Mouse (Mus musculus): Measurements from ENCODE around the gene Ets2. TPM values are rescaled to one million over a fixed set of nuclear protein-coding genes. Genes with fewer than 3 reads are reported as not detected.

Ets2 gene
- polyA plus RNA-seq, 1 experiment from 2014 or later, result 13.5 TPM

GRCm38 (mm10) chr16:95668151-95668993 lies 33.5 kb upstream of the Ets2 start:
- DNase-seq (no peak), ATAC-seq (peak; percentile 60; the same call in 1 of the 2 replicates)
- 51% methylated on average over 19 of the region's 19 CpGs for WGBS (ENCODE audit: insufficient replicate concordance)
- Histone ChIP-seq H3K4me1 (ENCODE audit: insufficient read depth) (peaks cover 4% of the 10 kb centered on the region; the same call in 1 of the 2 replicates), H3K27me3 (ENCODE audit: insufficient read depth, low read length) (no peaks in the 10 kb centered on the region), H3K9me3 (ENCODE audit: low read length) (no peaks in the 10 kb centered on the region), H3K4me2 (ENCODE audit: low read depth, low read length) (peak overlapping the region; percentile 15), H3K4me3 (ENCODE audit: low read depth, low read length) (no peak overlapping the region), H3K27ac (ENCODE audit: low read depth) (no peak overlapping the region), H3K36me3 (replicated peaks; ENCODE audit: insufficient read depth, low read length) (no peaks in the 10 kb centered on the region), H3K9ac (replicated peaks) (no peak overlapping the region)
- TF ChIP-seq EP300 (IDR thresholded peaks at IDR 0.05; ENCODE audit: low read depth) (no peak), CTCF (IDR thresholded peaks at IDR 0.05; ENCODE audit: low read depth) (no peak)

- no peak for DNase-seq
- no peaks in the 10 kb centered on the region for H3K27me3 ChIP-seq (ENCODE audit: insufficient read depth, low read length)
- peak; percentile 43; the same call in 1 of the 2 replicates for ATAC-seq
- no peak overlapping the region for H3K9ac ChIP-seq (replicated peaks)
- peak overlapping the region; percentile 39 for H3K4me2 ChIP-seq (ENCODE audit: low read depth, low read length)
- WGBS (ENCODE audit: insufficient replicate concordance), result 48% methylated on average over 5 of the region's 5 CpGs
- TF ChIP-seq CTCF (IDR thresholded peaks at IDR 0.05; ENCODE audit: low read depth) (no peak), EP300 (IDR thresholded peaks at IDR 0.05; ENCODE audit: low read depth) (no peak)
- no peak overlapping the region for H3K4me3 ChIP-seq (ENCODE audit: low read depth, low read length)
- no peak overlapping the region for H3K27ac ChIP-seq (ENCODE audit: low read depth)
- peaks cover 2% of the 10 kb centered on the region; the same call in 1 of the 2 replicates for H3K4me1 ChIP-seq (ENCODE audit: insufficient read depth)
- no peaks in the 10 kb centered on the region for H3K36me3 ChIP-seq (replicated peaks; ENCODE audit: insufficient read depth, low read length)
- H3K9me3 ChIP-seq (ENCODE audit: low read length), result no peaks in the 10 kb centered on the region
These were observed 27.4 kb upstream of the Ets2 start for GRCm38 (mm10) chr16:95674452-95674921.

GRCm38 (mm10) chr16:95675212-95675611 lies 26.7 kb upstream of the Ets2 start:
- H3K9me3 ChIP-seq (ENCODE audit: low read length), result no peaks in the 10 kb centered on the region
- no peak overlapping the region for H3K27ac ChIP-seq (ENCODE audit: low read depth)
- DNase-seq (no peak), ATAC-seq (no peak)
- H3K4me1 ChIP-seq (ENCODE audit: insufficient read depth), result peaks cover 2% of the 10 kb centered on the region; the same call in 1 of the 2 replicates
- TF ChIP-seq CTCF (IDR thresholded peaks at IDR 0.05; ENCODE audit: low read depth) (no peak), EP300 (IDR thresholded peaks at IDR 0.05; ENCODE audit: low read depth) (no peak)
- no peak overlapping the region for H3K4me3 ChIP-seq (ENCODE audit: low read depth, low read length)
- no peaks in the 10 kb centered on the region for H3K36me3 ChIP-seq (replicated peaks; ENCODE audit: insufficient read depth, low read length)
- no peak overlapping the region for H3K9ac ChIP-seq (replicated peaks)
- H3K27me3 ChIP-seq (ENCODE audit: insufficient read depth, low read length), result no peaks in the 10 kb centered on the region
- H3K4me2 ChIP-seq (ENCODE audit: low read depth, low read length), result no peak overlapping the region
- WGBS (ENCODE audit: insufficient replicate concordance), result 73% methylated on average over 11 of the region's 11 CpGs

GRCm38 (mm10) chr16:95676668-95677067 lies 25.2 kb upstream of the Ets2 start:
- Histone ChIP-seq H3K9ac (replicated peaks) (no peak overlapping the region), H3K36me3 (replicated peaks; ENCODE audit: insufficient read depth, low read length) (no peaks in the 10 kb centered on the region), H3K27ac (ENCODE audit: low read depth) (no peak overlapping the region), H3K27me3 (ENCODE audit: insufficient read depth, low read length) (no peaks in the 10 kb centered on the region), H3K4me3 (ENCODE audit: low read depth, low read length) (no peak overlapping the region), H3K4me2 (ENCODE audit: low read depth, low read length) (no peak overlapping the region), H3K9me3 (ENCODE audit: low read length) (no peaks in the 10 kb centered on the region), H3K4me1 (ENCODE audit: insufficient read depth) (peaks cover 2% of the 10 kb centered on the region; the same call in 1 of the 2 replicates)
- peak; percentile 80 for ATAC-seq
- DNase-seq, result no peak
- TF ChIP-seq EP300 (IDR thresholded peaks at IDR 0.05; ENCODE audit: low read depth), result no peak
- TF ChIP-seq CTCF (IDR thresholded peaks at IDR 0.05; ENCODE audit: low read depth), result no peak
- 69% methylated on average over 3 of the region's 3 CpGs for WGBS (ENCODE audit: insufficient replicate concordance)

DNA sequence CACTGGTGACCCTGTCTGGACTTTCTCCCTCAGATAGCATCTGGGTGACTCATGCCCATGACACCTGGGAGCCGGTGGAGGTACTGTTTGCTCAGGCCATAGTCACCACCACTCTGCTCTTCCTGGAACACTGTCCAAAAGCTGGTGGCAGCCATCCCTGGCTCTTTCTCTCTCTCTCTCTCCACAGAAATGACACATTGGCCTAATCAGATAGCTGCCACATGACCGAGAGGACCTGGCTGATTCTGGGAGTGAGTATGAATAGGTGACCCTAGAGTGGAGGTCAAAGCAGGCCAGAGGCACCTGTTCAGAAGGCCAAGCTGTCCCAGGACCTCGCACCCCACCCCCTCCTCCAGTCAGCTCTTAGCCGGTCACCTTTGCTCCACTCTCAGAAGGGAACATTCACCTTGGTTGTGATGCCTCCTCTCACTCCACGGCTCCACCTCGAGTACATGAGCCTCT lies 19.4 kb upstream of the Ets2 start:
- ATAC-seq, result peak; percentile 95
- H3K27ac ChIP-seq (ENCODE audit: low read depth), result peak overlapping the region; percentile 89
- H3K9me3 ChIP-seq (ENCODE audit: low read length), result no peaks in the 10 kb centered on the region
- H3K4me3 ChIP-seq (ENCODE audit: low read depth, low read length), result no peak overlapping the region
- no peaks in the 10 kb centered on the region for H3K27me3 ChIP-seq (ENCODE audit: insufficient read depth, low read length)
- peak; percentile 65 for TF ChIP-seq EP300 (IDR thresholded peaks at IDR 0.05; ENCODE audit: low read depth)
- TF ChIP-seq CTCF (IDR thresholded peaks at IDR 0.05; ENCODE audit: low read depth), result no peak
- H3K4me1 ChIP-seq (ENCODE audit: insufficient read depth), result peaks cover 10% of the 10 kb centered on the region
- WGBS (ENCODE audit: insufficient replicate concordance), result 58% methylated on average over 6 of the region's 6 CpGs
- H3K9ac ChIP-seq (replicated peaks), result no peak overlapping the region
- H3K36me3 ChIP-seq (replicated peaks; ENCODE audit: insufficient read depth, low read length), result no peaks in the 10 kb centered on the region
- DNase-seq, result peak; percentile 71
- H3K4me2 ChIP-seq (ENCODE audit: low read depth, low read length), result no peak overlapping the region

DNA sequence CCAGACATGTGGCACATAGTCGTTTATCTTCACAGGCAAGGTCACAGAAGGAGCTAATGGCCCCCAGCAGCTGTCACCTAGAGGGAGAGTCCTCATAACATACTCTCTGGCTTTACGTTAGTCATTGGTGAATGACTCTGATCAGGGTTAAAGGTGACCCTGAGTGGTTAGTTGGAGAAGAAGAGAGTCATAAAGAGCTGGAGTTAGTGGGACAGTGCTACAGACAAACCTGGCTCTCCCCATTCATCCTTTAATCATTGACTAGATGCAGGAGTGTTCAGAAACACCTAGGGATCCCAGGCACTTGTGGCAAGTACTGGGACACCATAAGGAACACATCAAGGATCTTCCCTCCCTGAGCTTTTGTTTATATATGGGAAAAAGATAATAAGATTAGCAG lies 16.1 kb upstream of the Ets2 start:
- peaks cover 10% of the 10 kb centered on the region for H3K4me1 ChIP-seq (ENCODE audit: insufficient read depth)
- H3K4me3 ChIP-seq (ENCODE audit: low read depth, low read length), result no peak overlapping the region
- ATAC-seq (no peak), DNase-seq (no peak)
- no peaks in the 10 kb centered on the region for H3K27me3 ChIP-seq (ENCODE audit: insufficient read depth, low read length)
- H3K4me2 ChIP-seq (ENCODE audit: low read depth, low read length), result no peak overlapping the region
- no peak for TF ChIP-seq CTCF (IDR thresholded peaks at IDR 0.05; ENCODE audit: low read depth)
- no peak for TF ChIP-seq EP300 (IDR thresholded peaks at IDR 0.05; ENCODE audit: low read depth)
- H3K36me3 ChIP-seq (replicated peaks; ENCODE audit: insufficient read depth, low read length), result no peaks in the 10 kb centered on the region
- no peaks in the 10 kb centered on the region for H3K9me3 ChIP-seq (ENCODE audit: low read length)
- H3K27ac ChIP-seq (ENCODE audit: low read depth), result peak overlapping the region; percentile 59
- no peak overlapping the region for H3K9ac ChIP-seq (replicated peaks)
- 22% methylated on average over 2 of the region's 2 CpGs for WGBS (ENCODE audit: insufficient replicate concordance)
